Mouse (Mus musculus) testis, adult 2 months (tissue): ENCODE results near the gene Aunip.

Experiments
- CTCF ChIP-seq: fragments of 200-500 bp; IDR thresholded peaks from 2 replicates; pipeline ENCODE4 v1.5.1; 2012; ENCODE audit warnings: low read depth, mild to moderate bottlenecking, inconsistent platforms, low read length, moderate library complexity; ENCODE audit not compliant: control insufficient read depth, insufficient read depth, insufficient replicate concordance
- POLR2A ChIP-seq: fragments of 200-500 bp; IDR thresholded peaks from 2 replicates; pipeline ENCODE4 v1.6.1; 2012; ENCODE audit warnings: low read depth, mild to moderate bottlenecking, inconsistent platforms, low read length, moderate library complexity; ENCODE audit not compliant: control insufficient read depth

DNA sequence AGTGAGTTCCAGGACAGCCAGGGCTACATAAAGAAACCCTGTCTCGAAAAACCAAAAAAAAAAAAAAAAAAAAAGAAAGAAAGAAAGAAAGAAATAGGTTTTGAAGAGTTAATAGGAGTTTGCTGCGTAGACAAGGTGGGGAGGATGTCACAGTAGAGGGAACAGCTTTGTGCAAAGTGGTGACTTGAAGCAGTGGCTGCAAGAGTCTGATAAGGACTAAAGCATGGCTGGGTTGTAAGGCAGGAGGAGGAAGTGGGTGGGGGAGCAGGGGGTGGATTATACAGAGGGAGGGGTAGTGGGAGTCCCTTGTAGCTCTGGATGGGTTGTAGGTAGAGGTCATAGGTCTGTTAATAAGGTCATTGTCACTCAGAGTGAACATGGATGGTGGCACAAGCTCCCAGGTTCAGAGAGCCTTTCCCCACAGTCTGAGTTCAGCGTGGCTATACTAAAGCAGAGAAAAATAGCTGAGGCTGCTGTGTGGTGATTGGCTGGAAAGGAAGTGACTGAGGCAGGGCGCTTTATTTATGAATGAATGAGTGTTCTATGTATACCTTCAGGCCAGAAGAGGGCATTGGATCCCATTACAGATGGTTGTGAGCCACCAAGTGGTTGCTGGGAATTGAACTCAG is 4.7 kb upstream of the Aunip start:
- TF ChIP-seq CTCF (no peak), POLR2A (no peak)
